ENCODE assay signal across 9 mouse cellular contexts in the genomic region with DNA sequence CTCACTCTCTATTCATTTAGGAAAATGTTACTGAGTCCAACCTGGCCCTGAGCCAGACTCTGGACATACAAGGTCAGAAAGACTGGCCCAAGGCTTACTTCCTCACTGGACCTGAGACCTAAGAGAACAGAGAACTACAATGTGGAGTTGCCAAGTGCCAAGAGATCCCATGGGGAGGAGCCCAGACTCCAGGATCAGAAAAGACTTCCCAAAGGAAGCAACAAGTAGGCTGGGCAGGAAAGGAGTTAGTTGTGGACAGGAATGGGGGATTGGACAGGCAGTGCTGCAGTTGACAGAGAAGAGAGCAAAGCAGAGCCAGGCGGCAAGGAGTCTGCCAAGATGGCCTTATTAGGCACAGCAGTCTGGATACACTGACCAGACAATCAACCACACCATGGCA. TPM values are rescaled to one million over a fixed set of nuclear protein-coding genes. Genes with fewer than 3 reads are reported as not detected.
DNase-seq lines count a peak whose midpoint lies in the region; ATAC-seq and TF ChIP-seq lines count a peak whose summit lies in the region.
"Had no signal": no experiment of that assay in that cellular context is flagged by ENCODE, and none has a peak within 500 bp of the region (broad histone marks: within the 10 kb centered on the region; RNA-seq: fewer than 3 reads in every experiment).

No protein-coding gene starts in this region.

- H3K4me1 ChIP-seq in spleen, adult 2 months (ENCODE audit: control insufficient read depth, insufficient read depth, insufficient read length), result peaks cover 20% of the 10 kb centered on the region
- no peaks in the 10 kb centered on the region for H3K4me1 ChIP-seq in midbrain, embryonic 16.5 days (ENCODE audit: control insufficient read depth, insufficient read depth, low read length)

- TF ChIP-seq CTCF in spleen, adult 2 months (IDR thresholded peaks at IDR 0.05; ENCODE audit: extremely low read depth, insufficient read depth, insufficient read length, insufficient replicate concordance), result no peak

- no peaks in the 10 kb centered on the region for H3K9me3 ChIP-seq in midbrain, embryonic 16.5 days (replicated peaks; ENCODE audit: control insufficient read depth, low read length, poor library complexity, severe bottlenecking)
- H3K9me3 ChIP-seq: neural tube, embryonic 12.5 days had no signal

- no peak overlapping the region for H3K9ac ChIP-seq in midbrain, embryonic 16.5 days (ENCODE audit: low read depth, low read length)
- H3K9ac ChIP-seq: neural tube, embryonic 12.5 days had no signal

- no peaks in the 10 kb centered on the region for H3K27me3 ChIP-seq in spleen, adult 2 months (ENCODE audit: control insufficient read depth, insufficient read depth, low read length)
- no peaks in the 10 kb centered on the region for H3K27me3 ChIP-seq in midbrain, embryonic 16.5 days (ENCODE audit: control insufficient read depth, insufficient read depth, low read depth, low read length)
- H3K27me3 ChIP-seq: neural tube, embryonic 12.5 days had no signal

- no peaks in the 10 kb centered on the region for H3K36me3 ChIP-seq in spleen, adult 2 months (ENCODE audit: control insufficient read depth, insufficient read depth, low read length)
- H3K36me3 ChIP-seq in midbrain, embryonic 16.5 days (ENCODE audit: control insufficient read depth, insufficient read depth, low read length), result no peaks in the 10 kb centered on the region
- H3K36me3 ChIP-seq: neural tube, embryonic 12.5 days had no signal

- no peak for TF ChIP-seq POLR2A in spleen, adult 2 months (IDR thresholded peaks at IDR 0.05; ENCODE audit: low read depth, low read length)

- peak overlapping the region; percentile 38; the same call in 1 of the 2 replicates for H3K27ac ChIP-seq in spleen, adult 2 months (ENCODE audit: insufficient read depth, low read length)
- H3K27ac ChIP-seq in midbrain, embryonic 16.5 days (ENCODE audit: low read length), result no peak overlapping the region
- H3K27ac ChIP-seq: neural tube, embryonic 12.5 days had no signal

- H3K4me2 ChIP-seq in midbrain, embryonic 16.5 days (ENCODE audit: low read length), result no peak overlapping the region
- H3K4me2 ChIP-seq: neural tube, embryonic 12.5 days had no signal

- WGBS in spleen, adult 2 months, result 86% methylated on average over 1 of the region's 1 CpGs
- 72% methylated on average over 1 of the region's 1 CpGs for WGBS in midbrain, embryonic 16.5 days

- no peak for DNase-seq in spleen, adult 2 months (ENCODE audit: low read depth in 1 of 2, low spot score in 2 of 2)
- no peak for DNase-seq in spleen, adult 18-20 months
- DNase-seq in heart, adult 18-20 months, result peak; percentile 78 to 92
- DNase-seq in kidney, postnatal 14 days, result peak; percentile 83
- no peak for DNase-seq in yolk sac, embryonic 10.5 days (ENCODE audit: low spot score)
- DNase-seq in retina, postnatal 1 day, result no peak

- no peak for ATAC-seq in midbrain, embryonic 16.5 days
- ATAC-seq: activated CD4-positive, CD25-positive, alpha-beta regulatory T cell, adult 4 months had no signal

- H3K4me3 ChIP-seq in spleen, adult 2 months (ENCODE audit: extremely low read depth, insufficient read depth, insufficient read length), result no peak overlapping the region
- no peak overlapping the region for H3K4me3 ChIP-seq in midbrain, embryonic 16.5 days (ENCODE audit: low read depth, low read length)
- H3K4me3 ChIP-seq: neural tube, embryonic 12.5 days had no signal

RNA-seq across cellular contexts. Expression of a gene that starts 13.8 kb away (rescaled TPM):
- polyA plus RNA-seq in spleen, adult 2 months (2012; rRNA removed), result 13.7 and 13.8 TPM in 2 replicates
- 10 to 100 TPM; 16.9 to 17.8 TPM for total RNA-seq in heart, adult 18-20 months (2021)
- 37.9 and 42.9 TPM in 2 replicates for polyA plus RNA-seq in midbrain, embryonic 16.5 days (2015; fragmentation: Nextera tagmentation; extraction: Ambion mirVana)

Comparison
In these comparisons a context has a peak if more than half of its experiments do, and no peak if none do; other contexts are left out.
1. DNase-seq: peak in heart, adult 18-20 months (2 of 2) and kidney, postnatal 14 days (single experiment); none in spleen, adult 2 months (0 of 2), spleen, adult 18-20 months (0 of 2), yolk sac, embryonic 10.5 days (single experiment) and retina, postnatal 1 day (single experiment).